ENCODE assay signal across 22 mouse cellular contexts in genomic region chr17:34810811-34811210, GRCm38 (mm10). TPM values are rescaled to one million over a fixed set of nuclear protein-coding genes. Genes with fewer than 3 reads are reported as not detected.
"Had no signal": no experiment of that assay in that cellular context is flagged by ENCODE, and none has a peak within 500 bp of the region (broad histone marks: within the 10 kb centered on the region; RNA-seq: fewer than 3 reads in every experiment).

No protein-coding gene starts in this region.

RNA-seq across cellular contexts. Expression of gene Cyp21a1, which starts 6.5 kb away (rescaled TPM):
- total RNA-seq: gastrocnemius, postnatal 36 days; heart, adult 2 months; heart, postnatal 14 days; heart, postnatal 36 days; hematopoietic stem cell, adult 5-6 weeks; hindbrain, postnatal 0 days; layer of hippocampus, postnatal 10 days; left cerebral cortex, adult 2 months; left cerebral cortex, postnatal 14 days; left cerebral cortex, postnatal 36 days had no signal
- polyA plus RNA-seq: heart, embryonic 11.5 days; heart, embryonic 13.5 days; heart, embryonic 15.5 days; heart, postnatal 0 days; hindbrain, embryonic 11.5 days; hindbrain, embryonic 13.5 days; hindbrain, embryonic 15.5 days; hindbrain, postnatal 0 days; intestine, embryonic 14.5 days; kidney, embryonic 14.5 days; limb, embryonic 10.5 days; limb, embryonic 12.5 days; liver, embryonic 12.5 days had no signal
